Mouse (Mus musculus) B cell, adult 2 months (primary cell): ENCODE results near the gene Hist1h3g.

ENCODE experiments used
- DNase-seq, 2 experiments: peaks; one replicate each; pipeline ENCODE4 v3.0.0; 2022

The Hist1h3g gene

GRCm38 (mm10) chr13:23515826-23516620 lies 19.2 kb upstream of the Hist1h3g start:
- DNase-seq, result no peak

GRCm38 (mm10) chr13:23516822-23517602 lies 18.2 kb upstream of the Hist1h3g start:
- DNase-seq, result peak; percentile 87

- peak; percentile 94 to 96 for DNase-seq
These were observed 17.5 kb upstream of the Hist1h3g start for GRCm38 (mm10) chr13:23517603-23518294.

GRCm38 (mm10) chr13:23518295-23518603 lies 17.0 kb upstream of the Hist1h3g start:
- DNase-seq, result no peak

GRCm38 (mm10) chr13:23518885-23519284 lies 16.3 kb upstream of the Hist1h3g start:
- peak; percentile 91 to 93 for DNase-seq

- peak; percentile 86 to 89 for DNase-seq
These were observed 15.8 kb upstream of the Hist1h3g start for GRCm38 (mm10) chr13:23519416-23519815.

- peak; percentile 89 to 90 for DNase-seq
These were observed 13.5 kb upstream of the Hist1h3g start for GRCm38 (mm10) chr13:23521703-23522102.

GRCm38 (mm10) chr13:23523976-23524375 lies 11.2 kb upstream of the Hist1h3g start:
- no peak for DNase-seq

GRCm38 (mm10) chr13:23524654-23525053 lies 10.6 kb upstream of the Hist1h3g start:
- peak; percentile 85 to 86 for DNase-seq

GRCm38 (mm10) chr13:23525901-23526300 lies 9.3 kb upstream of the Hist1h3g start:
- peak in 1 of 2 experiments; percentile 17 for DNase-seq

GRCm38 (mm10) chr13:23526312-23526711 lies 8.9 kb upstream of the Hist1h3g start:
- peak; percentile 90 to 92 for DNase-seq

- no peak for DNase-seq
These were observed 6.2 kb upstream of the Hist1h3g start for GRCm38 (mm10) chr13:23529005-23529404.

GRCm38 (mm10) chr13:23529480-23530165 lies 5.6 kb upstream of the Hist1h3g start:
- no peak for DNase-seq

- peak; percentile 84 to 86 for DNase-seq
These were observed 4.9 kb upstream of the Hist1h3g start for GRCm38 (mm10) chr13:23530181-23530900.

GRCm38 (mm10) chr13:23530901-23531875 lies 4.0 kb upstream of the Hist1h3g start, which contains the start of gene Hist1h4h:
Gene Hist1h4h (plus strand): TSS chr13:23531050.
- DNase-seq, result peak; percentile 98

GRCm38 (mm10) chr13:23532262-23533075 lies 2.8 kb upstream of the Hist1h3g start:
- no peak for DNase-seq

GRCm38 (mm10) chr13:23533560-23534367 lies 1.5 kb upstream of the Hist1h3g start, which contains the start of gene Hist1h2af:
Gene Hist1h2af (plus strand): TSS chr13:23533906.
- DNase-seq, result peak; percentile 70

- DNase-seq, result no peak
These were observed 672 bp upstream of the Hist1h3g start for GRCm38 (mm10) chr13:23534368-23535131.
